Mouse (Mus musculus): ENCODE data around the gene Cxcl13. TPM values are rescaled to one million over a fixed set of nuclear protein-coding genes. Genes with fewer than 3 reads are reported as not detected.

The Cxcl13 gene
- polyA plus RNA-seq, 1 experiment from 2014 or later, result 20.1 TPM

DNA sequence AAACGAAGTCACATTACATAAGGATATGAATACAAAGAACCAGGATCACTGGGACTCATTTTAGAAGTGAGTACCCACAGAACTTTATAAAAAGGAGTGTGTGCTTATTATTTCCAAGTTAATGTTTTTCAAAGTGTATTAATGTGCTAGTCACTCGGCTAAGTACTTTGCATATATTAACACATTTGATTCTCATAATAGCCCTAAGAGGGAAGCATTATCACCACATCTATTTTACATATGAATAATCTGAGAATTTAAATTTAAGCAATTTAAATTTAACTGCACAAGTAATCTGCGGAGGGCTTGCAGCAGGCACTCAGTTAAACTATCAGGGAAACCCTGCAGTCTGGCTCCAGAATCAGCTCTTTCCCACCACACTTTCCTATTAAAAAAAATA is 40.5 kb downstream of the Cxcl13 start:
- ATAC-seq, result no peak
- Histone ChIP-seq H3K36me3 (ENCODE audit: control insufficient read depth, insufficient read depth) (no peaks in the 10 kb centered on the region), H3K9me3 (ENCODE audit: control insufficient read depth) (no peaks in the 10 kb centered on the region), H3K27me3 (replicated peaks; ENCODE audit: control insufficient read depth, insufficient read depth, low read length) (no peaks in the 10 kb centered on the region), H3K4me1 (replicated peaks; ENCODE audit: control insufficient read depth, insufficient read depth, low read length) (no peaks in the 10 kb centered on the region), H3K4me3 (ENCODE audit: low read depth, low read length) (no peak overlapping the region), H3K4me2 (replicated peaks; ENCODE audit: low read depth) (no peak overlapping the region), H3K9ac (ENCODE audit: low read depth, low read length) (no peak overlapping the region), H3K27ac (ENCODE audit: low read depth, low read length) (no peak overlapping the region)
- no peak for TF ChIP-seq CTCF (IDR thresholded peaks at IDR 0.05; ENCODE audit: low read depth)
- 78% methylated on average over 3 of the region's 3 CpGs for WGBS

- no peak for ATAC-seq
- Histone ChIP-seq H3K27me3 (replicated peaks; ENCODE audit: control insufficient read depth, insufficient read depth, low read length) (no peaks in the 10 kb centered on the region), H3K27ac (ENCODE audit: low read depth, low read length) (no peak overlapping the region), H3K4me1 (replicated peaks; ENCODE audit: control insufficient read depth, insufficient read depth, low read length) (no peaks in the 10 kb centered on the region), H3K9ac (ENCODE audit: low read depth, low read length) (no peak overlapping the region), H3K9me3 (ENCODE audit: control insufficient read depth) (no peaks in the 10 kb centered on the region), H3K36me3 (ENCODE audit: control insufficient read depth, insufficient read depth) (no peaks in the 10 kb centered on the region), H3K4me2 (replicated peaks; ENCODE audit: low read depth) (no peak overlapping the region), H3K4me3 (ENCODE audit: low read depth, low read length) (no peak overlapping the region)
- no peak for TF ChIP-seq CTCF (IDR thresholded peaks at IDR 0.05; ENCODE audit: low read depth)
These were observed 46.6 kb downstream of the Cxcl13 start for GRCm38 (mm10) chr5:96003348-96003747.

DNA sequence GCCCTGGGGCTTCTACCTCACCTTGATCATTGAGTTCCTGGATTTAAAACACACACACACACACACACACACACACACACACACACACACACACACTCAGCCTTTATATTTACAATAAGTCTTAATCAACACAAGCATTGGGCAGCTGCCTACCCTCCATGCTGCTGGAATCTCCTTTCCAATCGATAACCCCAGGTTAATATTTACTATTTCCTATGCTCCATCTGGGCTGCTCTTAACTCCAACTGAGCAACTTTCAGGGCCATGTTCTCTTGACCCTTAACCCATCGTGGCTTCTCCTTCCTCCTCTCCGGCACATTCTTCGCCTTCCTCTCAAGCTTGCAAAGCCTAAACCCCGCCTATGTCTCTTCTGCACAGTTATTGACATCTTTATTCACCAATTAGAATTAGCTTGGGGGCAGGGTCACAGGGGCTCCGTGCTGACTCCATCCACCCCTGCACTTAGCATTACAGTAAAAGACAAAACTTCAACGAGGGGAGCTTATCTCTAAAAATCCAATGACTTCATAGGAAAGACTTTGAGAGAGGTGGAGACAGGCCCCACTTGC is 51.6 kb downstream of the Cxcl13 start:
- 49% methylated on average over 7 of the region's 7 CpGs for WGBS
- no peak for ATAC-seq
- no peak overlapping the region for H3K4me3 ChIP-seq (ENCODE audit: low read depth, low read length)
- H3K27me3 ChIP-seq (replicated peaks; ENCODE audit: control insufficient read depth, insufficient read depth, low read length), result no peaks in the 10 kb centered on the region
- no peaks in the 10 kb centered on the region for H3K4me1 ChIP-seq (replicated peaks; ENCODE audit: control insufficient read depth, insufficient read depth, low read length)
- H3K9ac ChIP-seq (ENCODE audit: low read depth, low read length), result no peak overlapping the region
- no peak for TF ChIP-seq CTCF (IDR thresholded peaks at IDR 0.05; ENCODE audit: low read depth)
- no peak overlapping the region for H3K4me2 ChIP-seq (replicated peaks; ENCODE audit: low read depth)
- H3K36me3 ChIP-seq (ENCODE audit: control insufficient read depth, insufficient read depth), result no peaks in the 10 kb centered on the region
- H3K27ac ChIP-seq (ENCODE audit: low read depth, low read length), result no peak overlapping the region
- H3K9me3 ChIP-seq (ENCODE audit: control insufficient read depth), result no peaks in the 10 kb centered on the region

DNA sequence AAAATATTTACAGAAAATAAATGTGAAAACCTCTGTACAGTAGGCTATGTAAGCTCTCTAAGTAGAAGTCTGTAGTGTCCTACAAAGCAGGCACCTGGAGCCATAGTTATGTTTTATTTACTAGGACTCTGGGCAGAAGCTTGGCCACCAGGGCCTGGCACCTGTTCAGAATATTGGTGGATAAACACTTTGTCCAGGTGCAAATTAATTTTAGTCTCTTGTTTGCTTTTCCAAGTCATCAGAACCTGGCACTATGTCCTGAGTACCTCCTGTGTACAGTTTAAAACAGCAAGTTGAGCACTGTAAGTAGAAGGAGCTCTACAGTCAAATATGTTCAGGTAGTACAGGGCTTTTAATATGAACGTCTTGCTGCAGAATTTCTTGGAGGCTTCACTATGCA is 52.3 kb downstream of the Cxcl13 start:
- H3K9ac ChIP-seq (ENCODE audit: low read depth, low read length), result no peak overlapping the region
- H3K9me3 ChIP-seq (ENCODE audit: control insufficient read depth), result no peaks in the 10 kb centered on the region
- no peak overlapping the region for H3K4me3 ChIP-seq (ENCODE audit: low read depth, low read length)
- no peaks in the 10 kb centered on the region for H3K27me3 ChIP-seq (replicated peaks; ENCODE audit: control insufficient read depth, insufficient read depth, low read length)
- H3K4me1 ChIP-seq (replicated peaks; ENCODE audit: control insufficient read depth, insufficient read depth, low read length), result no peaks in the 10 kb centered on the region
- H3K4me2 ChIP-seq (replicated peaks; ENCODE audit: low read depth), result no peak overlapping the region
- H3K36me3 ChIP-seq (ENCODE audit: control insufficient read depth, insufficient read depth), result no peaks in the 10 kb centered on the region
- TF ChIP-seq CTCF (IDR thresholded peaks at IDR 0.05; ENCODE audit: low read depth), result no peak
- H3K27ac ChIP-seq (ENCODE audit: low read depth, low read length), result no peak overlapping the region
- ATAC-seq, result no peak
- WGBS, result 79% methylated on average over 1 of the region's 1 CpGs

Other genes starting within 250 kb of the Cxcl13 start
- not detected in 2 replicates for gene Gm7978, start 220.8 kb upstream of the Cxcl13 start, polyA plus RNA-seq (2015; fragmentation: Nextera tagmentation; extraction: Ambion mirVana)
- gene Gm7982, start 214.9 kb upstream of the Cxcl13 start, polyA plus RNA-seq (2015; fragmentation: Nextera tagmentation; extraction: Ambion mirVana), result not detected in 2 replicates
- not detected in 2 replicates for gene E330014E10Rik, start 181.0 kb upstream of the Cxcl13 start, polyA plus RNA-seq (2015; fragmentation: Nextera tagmentation; extraction: Ambion mirVana)
- 17.0 and 18.3 TPM in 2 replicates for gene Cnot6l, start 207.2 kb downstream of the Cxcl13 start, polyA plus RNA-seq (2015; fragmentation: Nextera tagmentation; extraction: Ambion mirVana)